In genomic region chr13:36582406-36583070, GRCm38 (mm10) we compare ENCODE assay signal across 11 mouse cellular contexts.
DNase-seq lines count a peak whose midpoint lies in the region; ATAC-seq and TF ChIP-seq lines count a peak whose summit lies in the region.
"Had no signal": no experiment of that assay in that cellular context is flagged by ENCODE, and none has a peak within 500 bp of the region (broad histone marks: within the 10 kb centered on the region; RNA-seq: fewer than 3 reads in every experiment).

No protein-coding gene starts in this region.

- DNase-seq in kidney, postnatal 0 days (ENCODE audit: low spot score) = peak; percentile 49
- no peak for DNase-seq in kidney, postnatal 10 days
- peak; percentile 37 for DNase-seq in forebrain, embryonic 10.5 days (ENCODE audit: extremely low spot score, low spot score)
- DNase-seq in retina, embryonic 14.5 days (ENCODE audit: low spot score) = peak; percentile 65
- DNase-seq in spleen, postnatal 14 days (ENCODE audit: low spot score in 2 of 2) = no peak
- no peak for DNase-seq in left cerebral cortex, adult 8-10 months (ENCODE audit: low spot score in 2 of 2)
- DNase-seq in left cerebral cortex, adult 9 months (ENCODE audit: low spot score in 2 of 2) = no peak
- DNase-seq: kidney, postnatal 25 days had no signal

- 11% methylated on average over 10 of the region's 10 CpGs for WGBS in kidney, postnatal 0 days
- WGBS in forebrain, embryonic 10.5 days = 6% methylated on average over 10 of the region's 10 CpGs
- 6% methylated on average over 10 of the region's 10 CpGs for WGBS in limb, embryonic 12.5 days

- no peak for ATAC-seq in kidney, postnatal 0 days (replicated peaks; ENCODE audit: low FRiP score, low read depth)
- no peak for ATAC-seq in limb, embryonic 12.5 days (ENCODE audit: insufficient number of reproducible peaks, insufficient read depth, low FRiP score, low TSS enrichment, low read depth)

- no peak overlapping the region for H3K4me3 ChIP-seq in kidney, postnatal 0 days (replicated peaks; ENCODE audit: low read depth, low read length)
- peak overlapping the region; percentile 31 for H3K4me3 ChIP-seq in forebrain, embryonic 10.5 days
- H3K4me3 ChIP-seq in limb, embryonic 12.5 days (replicated peaks) = no peak overlapping the region

- H3K36me3 ChIP-seq in kidney, postnatal 0 days (ENCODE audit: insufficient read depth, low read length) = no peaks in the 10 kb centered on the region
- H3K36me3 ChIP-seq in forebrain, embryonic 10.5 days (replicated peaks) = no peaks in the 10 kb centered on the region
- H3K36me3 ChIP-seq in limb, embryonic 12.5 days = no peaks in the 10 kb centered on the region
- H3K36me3 ChIP-seq: G1E had no signal

- no peak overlapping the region for H3K9ac ChIP-seq in kidney, postnatal 0 days (ENCODE audit: low read depth, low read length)
- H3K9ac ChIP-seq in limb, embryonic 12.5 days (replicated peaks) = no peak overlapping the region

- no peaks in the 10 kb centered on the region; the same call in 1 of the 2 replicates for H3K27me3 ChIP-seq in kidney, postnatal 0 days (ENCODE audit: insufficient read depth, low read length)
- peaks cover 41% of the 10 kb centered on the region for H3K27me3 ChIP-seq in forebrain, embryonic 10.5 days (ENCODE audit: poor library complexity, severe bottlenecking)
- peaks cover 6% of the 10 kb centered on the region; the same call in 1 of the 2 replicates for H3K27me3 ChIP-seq in limb, embryonic 12.5 days

- H3K27ac ChIP-seq in kidney, postnatal 0 days = no peak overlapping the region
- peak overlapping the region; percentile 82 for H3K27ac ChIP-seq in forebrain, embryonic 10.5 days
- peak overlapping the region; percentile 78 for H3K27ac ChIP-seq in limb, embryonic 12.5 days
- H3K27ac ChIP-seq: stomach, postnatal 0 days had no signal

- H3K9me3 ChIP-seq in kidney, postnatal 0 days (replicated peaks; ENCODE audit: low read length) = no peaks in the 10 kb centered on the region
- peaks cover 10% of the 10 kb centered on the region; the same call in 1 of the 2 replicates for H3K9me3 ChIP-seq in forebrain, embryonic 10.5 days
- H3K9me3 ChIP-seq in limb, embryonic 12.5 days = peaks cover 8% of the 10 kb centered on the region; the same call in 1 of the 2 replicates
- H3K9me3 ChIP-seq: G1E had no signal

- H3K4me1 ChIP-seq in kidney, postnatal 0 days (replicated peaks; ENCODE audit: insufficient read depth, low read length) = peaks cover 7% of the 10 kb centered on the region; the same call in 1 of the 2 replicates
- H3K4me1 ChIP-seq in forebrain, embryonic 10.5 days = peaks cover 49% of the 10 kb centered on the region
- H3K4me1 ChIP-seq in limb, embryonic 12.5 days (replicated peaks) = peaks cover 34% of the 10 kb centered on the region

- TF ChIP-seq CTCF in kidney, postnatal 0 days (IDR thresholded peaks at IDR 0.05; ENCODE audit: low read depth) = no peak

- H3K4me2 ChIP-seq in kidney, postnatal 0 days (ENCODE audit: low read length) = no peak overlapping the region
- peak overlapping the region; percentile 45 for H3K4me2 ChIP-seq in limb, embryonic 12.5 days

Comparison
In these comparisons a context has a peak if more than half of its experiments do, and no peak if none do; other contexts are left out.
1. DNase-seq: peak in kidney, postnatal 0 days (single experiment), forebrain, embryonic 10.5 days (single experiment) and retina, embryonic 14.5 days (single experiment); none in kidney, postnatal 10 days (single experiment), spleen, postnatal 14 days (0 of 2), left cerebral cortex, adult 8-10 months (0 of 2) and left cerebral cortex, adult 9 months (0 of 2).